Mouse (Mus musculus) urinary bladder, adult 2 months (tissue): ENCODE measurements around the gene Nudt6. TPM values are rescaled to one million over a fixed set of nuclear protein-coding genes. Genes with fewer than 3 reads are reported as not detected.
A peak's percentile ranks its signal among the peaks of the same experiment; 100 is the strongest.

Experiments
- DNase-seq: peaks from one replicate; pipeline ENCODE4 v3.0.0; 2022; ENCODE audit warnings: low spot score
- polyA plus RNA-seq: library from polyadenylated mRNA; depleted of rRNA; stranded (reverse); fragments of >200 nt; gene quantifications from 2 replicates; pipeline ENCODE4 v1.2.3, GENCODE M21; 2012; rRNA removed

The Nudt6 gene
- 12.8 and 13.4 TPM in 2 replicates for polyA plus RNA-seq

DNA sequence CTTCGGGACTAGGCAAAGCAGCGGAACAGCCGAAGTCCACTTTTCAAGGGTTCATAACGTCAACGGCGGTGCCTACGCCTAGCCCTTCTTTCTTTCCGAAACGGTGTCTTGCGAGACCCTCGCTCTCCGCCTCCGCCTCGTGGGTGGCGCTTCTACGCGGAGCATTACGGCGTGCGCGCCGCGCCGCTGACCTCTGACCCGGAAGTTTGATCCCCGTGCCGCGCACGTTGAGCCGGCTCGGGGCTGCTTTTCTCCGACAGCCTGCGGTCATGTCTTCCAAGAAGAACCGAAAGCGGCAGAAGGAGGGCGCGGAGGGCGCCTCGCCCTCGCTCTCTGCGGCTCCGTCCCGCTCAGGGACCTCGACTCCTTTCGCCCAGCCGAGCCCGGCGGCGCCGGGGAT is at the start of gene Nudt6:
TSS of gene Nudt6 (minus strand) at position 140 of the 400 bp plus-strand sequence.
- peak; percentile 91 for DNase-seq

DNA sequence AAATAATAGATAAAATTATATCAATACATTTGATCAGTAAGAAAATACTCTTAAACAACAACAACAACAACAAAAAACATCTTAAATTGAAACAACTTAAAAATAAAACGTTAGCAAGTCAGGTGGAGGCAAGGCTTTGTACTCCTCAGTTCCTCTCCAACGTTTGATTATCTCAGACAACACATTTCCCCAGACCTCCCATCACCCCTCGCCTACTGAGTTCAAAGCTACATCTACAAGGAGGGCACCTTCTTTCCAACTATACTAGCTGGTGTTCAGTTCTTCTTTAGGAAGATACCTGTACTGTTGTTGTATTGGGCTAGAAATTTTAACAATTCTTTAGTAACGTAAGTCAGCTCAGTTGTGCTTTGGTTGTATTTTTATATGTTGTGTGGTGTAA is 49.3 kb upstream of the Nudt6 start:
- DNase-seq: no peak

DNA sequence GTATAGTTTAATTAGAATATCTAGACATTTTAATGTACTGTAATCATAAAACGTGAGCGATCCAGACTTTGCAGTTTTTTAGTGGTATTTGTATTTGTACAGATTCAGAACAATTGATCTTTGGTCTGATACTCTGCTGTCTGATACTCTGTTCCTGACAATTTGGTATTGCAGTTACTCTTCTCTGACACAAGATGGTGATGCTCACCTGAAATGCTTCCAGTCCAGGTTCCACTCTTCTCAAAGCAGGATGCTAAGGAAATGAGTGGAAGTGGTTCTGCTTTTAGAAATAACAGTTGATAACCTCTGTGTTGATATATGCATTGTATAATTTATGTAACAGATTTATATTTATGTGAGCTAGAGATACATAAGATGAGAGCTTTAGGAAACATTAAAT is 48.2 kb upstream of the Nudt6 start:
- no peak for DNase-seq

DNA sequence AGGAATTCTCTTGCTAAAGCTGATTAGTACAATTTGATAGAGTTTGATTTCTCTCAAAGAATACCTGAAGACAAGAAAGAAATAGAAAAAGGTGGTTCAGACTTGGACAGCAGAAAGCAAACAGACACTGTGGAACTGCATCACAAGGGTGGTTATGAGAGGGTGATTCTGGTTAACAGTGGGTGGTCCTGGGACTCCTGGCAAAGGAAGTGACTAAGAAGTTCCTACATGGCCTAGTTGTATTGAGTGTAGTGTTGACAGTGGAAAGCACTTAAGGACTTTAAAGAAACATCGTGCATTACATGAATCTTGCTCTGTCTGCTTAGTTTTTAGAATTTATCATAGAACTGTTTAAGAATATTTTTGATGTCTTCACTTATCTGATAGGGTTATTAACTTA is 36.0 kb upstream of the Nudt6 start:
- no peak for DNase-seq

DNA sequence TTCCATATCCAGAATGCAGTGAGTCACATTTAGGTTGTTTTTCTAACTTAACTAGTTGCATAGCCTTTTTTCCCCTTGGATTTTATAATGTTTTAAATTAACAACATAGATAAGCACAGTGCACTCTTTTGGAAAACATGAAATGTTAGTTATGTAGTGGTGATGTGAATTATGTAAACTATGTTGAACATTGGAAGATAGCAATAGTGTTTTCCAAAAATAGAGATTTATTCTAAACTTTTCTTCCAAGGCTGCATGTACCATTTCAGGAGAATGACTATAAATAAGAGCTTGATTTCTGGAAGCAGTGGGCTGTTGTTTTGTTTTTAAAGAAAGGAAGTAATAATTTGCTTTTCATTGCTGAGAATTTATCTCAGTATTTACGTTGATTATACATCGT is 23.4 kb upstream of the Nudt6 start:
- DNase-seq: no peak

DNA sequence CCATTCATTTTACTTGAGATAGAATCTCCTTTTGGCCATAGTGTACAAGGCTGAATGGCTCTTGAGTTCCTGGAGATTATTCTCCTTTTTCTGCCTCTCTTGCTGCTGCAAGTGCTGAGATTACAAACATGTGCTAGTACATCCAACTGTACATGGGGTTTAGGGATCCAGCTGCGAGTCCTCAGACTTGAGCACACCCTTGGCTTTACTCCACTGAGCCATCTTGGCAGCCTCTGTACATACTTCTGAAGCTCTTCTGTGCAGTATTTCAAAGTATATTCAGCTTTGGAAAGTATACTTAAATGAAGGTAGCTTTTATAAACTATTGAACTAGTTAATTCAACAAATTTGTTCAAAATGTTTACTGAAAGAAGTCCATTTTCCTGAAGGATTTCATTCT is 19.8 kb upstream of the Nudt6 start:
- DNase-seq: no peak

DNA sequence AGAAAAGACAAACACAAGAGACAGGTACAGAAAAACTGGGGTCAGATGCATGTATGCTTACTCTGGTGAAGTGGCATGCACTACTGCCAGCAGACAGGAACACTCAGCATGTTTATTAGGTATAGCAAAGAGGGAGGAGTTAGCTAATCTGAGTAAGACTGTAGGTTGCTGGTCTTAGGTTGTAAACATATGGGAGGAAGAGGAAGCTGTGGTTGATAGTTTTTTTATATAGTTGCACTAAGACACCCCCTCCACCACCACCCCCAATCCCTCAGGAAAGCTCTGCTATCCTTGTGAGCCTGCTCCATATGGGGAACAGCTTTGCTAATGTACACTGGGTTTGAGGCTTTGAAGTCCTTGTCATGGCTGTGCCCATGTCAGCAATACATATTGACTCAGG is 10.3 kb upstream of the Nudt6 start:
- no peak for DNase-seq

DNA sequence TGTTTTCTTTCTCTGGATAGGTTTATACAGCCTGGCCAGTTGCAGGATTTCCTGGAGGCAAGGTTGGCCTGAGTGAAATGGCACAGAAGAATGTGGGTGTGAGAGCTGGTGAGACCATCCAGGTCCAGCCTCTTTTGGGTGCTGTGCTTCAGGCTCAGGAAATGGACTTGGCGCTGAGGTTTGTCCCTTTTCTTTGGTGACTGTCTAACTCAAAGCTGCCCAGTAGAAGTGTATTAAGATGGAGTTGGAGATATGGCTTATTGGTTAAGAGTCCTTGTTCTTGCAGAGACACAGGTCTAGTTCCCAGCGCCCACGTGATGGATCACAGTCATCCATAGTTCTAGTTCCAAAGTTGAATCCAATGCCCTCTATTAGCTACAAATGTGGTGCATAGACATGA is 6.1 kb upstream of the Nudt6 start:
- DNase-seq: no peak

DNA sequence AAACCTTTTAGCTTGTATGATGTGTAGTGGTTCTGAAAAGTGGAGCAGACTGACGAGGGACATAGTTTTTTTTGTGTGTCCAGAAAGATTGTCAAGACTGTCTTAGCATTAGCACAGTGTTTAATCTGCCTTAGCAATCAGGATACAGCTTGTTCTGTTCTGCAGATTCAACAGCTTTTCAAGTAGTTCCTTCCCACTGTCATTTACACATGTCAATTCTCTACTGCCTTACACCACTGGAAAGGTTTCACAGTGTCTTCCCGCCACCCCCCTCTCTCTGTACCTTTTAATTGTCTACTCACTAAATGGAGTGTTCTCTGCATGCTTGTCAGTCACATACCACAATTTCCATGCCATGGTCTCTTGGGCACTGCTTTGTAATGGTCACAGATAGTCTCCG is 1.2 kb upstream of the Nudt6 start:
- DNase-seq: no peak

DNA sequence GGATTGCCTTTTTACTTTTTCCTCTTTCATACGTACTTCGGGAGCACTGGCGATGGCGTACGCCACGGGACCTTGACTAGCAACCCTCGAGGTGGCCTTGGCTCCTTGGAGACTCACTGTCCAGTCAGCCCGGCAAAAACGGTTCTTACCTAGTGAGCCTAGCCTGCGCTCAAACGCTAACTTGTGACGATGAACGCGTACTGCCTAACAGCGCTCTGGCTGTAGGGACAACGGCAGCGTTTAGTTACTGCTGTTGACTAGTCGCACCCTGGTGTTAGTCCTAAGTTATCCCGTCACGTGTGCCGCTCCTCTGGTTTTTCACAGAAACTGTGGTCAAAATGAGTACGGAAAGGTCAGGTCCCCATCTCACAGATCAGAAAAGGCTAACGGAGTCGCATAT is 630 bp upstream of the Nudt6 start:
- no peak for DNase-seq

DNA sequence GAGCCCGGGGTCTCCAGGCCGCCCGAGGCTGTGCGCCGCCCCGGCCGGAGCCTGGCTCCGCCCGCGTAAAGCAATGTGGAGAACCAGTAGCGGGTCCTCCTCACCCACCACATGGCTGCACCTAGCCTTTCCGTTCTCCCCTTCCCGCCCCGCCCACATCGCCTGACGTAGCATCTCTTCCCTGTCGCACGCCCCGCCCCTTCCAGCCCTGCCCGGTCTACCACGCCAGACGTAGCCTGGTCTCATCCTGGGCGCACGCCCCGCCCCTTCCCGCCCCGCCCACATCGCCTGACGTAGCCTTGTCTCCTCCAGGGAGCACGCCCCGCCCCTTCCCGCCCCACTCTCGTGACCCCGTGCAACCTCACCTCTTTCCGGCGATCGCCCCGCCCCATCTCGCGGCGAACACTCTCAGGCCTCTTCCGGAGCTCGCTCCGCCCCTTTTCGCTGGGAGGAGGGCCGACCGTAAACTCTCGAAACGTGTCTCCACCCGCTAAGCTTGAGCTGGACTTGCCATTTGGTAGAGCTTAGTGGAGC is 486 bp downstream of the Nudt6 start, which contains the start of gene Spata5:
TSS of gene Spata5 (plus strand) at position 439 of the 534 bp plus-strand sequence.
- peak; percentile 80 for DNase-seq

DNA sequence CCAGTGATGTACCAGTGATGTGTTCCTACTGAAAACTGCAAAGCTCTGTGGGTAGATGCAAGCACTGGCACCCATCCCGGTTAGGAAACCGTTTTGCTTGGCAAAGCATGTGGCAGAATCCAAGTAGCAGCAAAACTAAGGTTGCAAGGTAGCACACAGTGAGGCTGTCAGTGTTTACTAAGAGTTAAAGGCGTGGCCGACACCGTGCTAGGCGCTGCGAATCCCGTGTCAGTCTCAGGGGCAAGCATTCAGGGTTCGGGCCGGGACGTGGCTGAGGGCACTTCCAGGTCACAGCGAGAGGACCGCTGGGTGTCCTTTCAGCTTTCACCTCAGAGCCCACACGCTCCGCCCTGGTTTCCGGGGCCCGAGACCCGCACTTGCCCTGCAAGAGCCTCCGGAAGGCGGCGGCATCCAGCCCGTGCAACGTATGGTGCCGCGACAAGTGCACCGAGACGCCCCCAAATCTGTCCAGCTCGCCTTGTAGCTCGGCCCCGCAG is 1.0 kb downstream of the Nudt6 start:
- peak; percentile 83 for DNase-seq

DNA sequence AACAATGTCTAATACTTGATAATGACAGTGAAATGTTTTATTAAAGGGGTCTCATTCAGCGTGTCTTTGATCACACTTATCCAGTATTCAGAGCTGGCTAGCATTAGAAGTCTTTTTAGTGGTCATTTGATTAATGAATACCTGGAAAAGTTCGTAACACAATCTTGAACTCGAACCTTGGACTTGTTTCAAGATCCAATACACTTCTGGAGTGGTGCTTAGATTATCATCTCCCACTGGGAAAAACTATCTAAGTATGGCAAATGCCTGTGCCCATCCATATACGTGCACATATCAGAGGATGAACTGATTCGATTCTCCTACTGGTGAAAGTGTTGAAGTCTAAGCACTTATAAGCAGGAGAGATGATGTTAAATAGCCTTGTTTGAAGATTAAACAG is 1.7 kb downstream of the Nudt6 start:
- DNase-seq: no peak

DNA sequence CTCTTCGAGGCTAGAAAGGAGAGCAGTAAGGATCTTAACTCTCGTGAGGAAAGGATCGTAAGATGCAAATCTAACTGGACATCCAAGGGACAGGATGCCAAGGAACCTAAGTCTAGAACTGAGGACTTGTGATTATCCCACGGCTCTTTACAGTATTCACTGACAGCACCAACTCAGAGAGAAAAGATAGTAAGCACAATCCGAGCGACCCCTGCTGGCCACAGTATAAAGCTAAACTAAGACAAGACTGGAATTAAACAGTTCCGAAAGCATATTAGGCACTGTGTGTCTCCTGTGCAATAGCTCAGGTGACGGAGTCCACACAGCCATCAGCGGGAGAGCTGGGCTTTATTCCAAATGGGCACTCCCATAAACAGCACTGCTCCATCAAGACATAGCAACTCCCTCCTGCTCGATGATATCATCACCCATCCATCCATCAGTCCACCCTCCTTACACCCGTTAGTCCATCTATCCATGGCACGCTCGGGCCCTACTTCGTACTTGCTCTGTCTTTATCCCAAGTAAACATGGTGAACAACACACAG is 5.5 kb downstream of the Nudt6 start:
- no peak for DNase-seq

DNA sequence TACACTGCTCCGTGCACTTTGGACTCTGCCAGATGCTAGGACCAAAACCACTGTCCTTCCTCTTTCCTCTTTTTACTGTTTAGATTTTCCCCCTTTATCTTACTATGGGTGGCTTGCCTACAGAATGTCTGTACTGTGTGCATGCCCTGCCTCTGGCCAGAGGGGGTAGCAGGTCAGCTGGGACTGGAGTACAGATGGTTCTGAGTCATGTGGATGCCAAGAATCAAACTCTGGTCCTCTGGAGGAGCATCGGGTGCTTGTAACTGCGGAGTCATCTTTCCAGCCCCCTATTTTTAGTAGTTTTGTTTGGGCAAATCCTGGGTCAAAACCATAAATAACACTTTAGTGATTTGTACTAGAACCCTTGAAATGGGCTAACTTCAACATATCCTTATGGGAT is 6.6 kb downstream of the Nudt6 start:
- no peak for DNase-seq

DNA sequence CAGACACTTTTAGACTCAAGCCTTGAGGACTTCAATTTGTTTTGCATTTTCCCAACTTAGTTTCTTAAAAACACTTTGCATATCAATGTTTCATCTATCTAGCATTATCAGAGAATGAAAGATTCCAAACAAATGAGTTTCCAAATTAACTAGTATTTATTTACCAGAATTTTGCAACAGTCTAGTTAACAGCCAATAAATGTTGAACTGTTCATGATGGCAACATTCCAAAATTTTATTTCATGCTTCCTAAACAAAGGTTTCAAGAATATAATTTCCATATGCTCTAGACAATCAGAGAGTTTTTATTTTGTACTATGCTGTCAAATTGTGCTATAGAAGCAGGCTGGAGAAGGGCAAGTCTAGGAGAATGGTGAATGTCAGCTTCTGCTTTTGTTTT is 12.4 kb downstream of the Nudt6 start:
- DNase-seq: no peak

DNA sequence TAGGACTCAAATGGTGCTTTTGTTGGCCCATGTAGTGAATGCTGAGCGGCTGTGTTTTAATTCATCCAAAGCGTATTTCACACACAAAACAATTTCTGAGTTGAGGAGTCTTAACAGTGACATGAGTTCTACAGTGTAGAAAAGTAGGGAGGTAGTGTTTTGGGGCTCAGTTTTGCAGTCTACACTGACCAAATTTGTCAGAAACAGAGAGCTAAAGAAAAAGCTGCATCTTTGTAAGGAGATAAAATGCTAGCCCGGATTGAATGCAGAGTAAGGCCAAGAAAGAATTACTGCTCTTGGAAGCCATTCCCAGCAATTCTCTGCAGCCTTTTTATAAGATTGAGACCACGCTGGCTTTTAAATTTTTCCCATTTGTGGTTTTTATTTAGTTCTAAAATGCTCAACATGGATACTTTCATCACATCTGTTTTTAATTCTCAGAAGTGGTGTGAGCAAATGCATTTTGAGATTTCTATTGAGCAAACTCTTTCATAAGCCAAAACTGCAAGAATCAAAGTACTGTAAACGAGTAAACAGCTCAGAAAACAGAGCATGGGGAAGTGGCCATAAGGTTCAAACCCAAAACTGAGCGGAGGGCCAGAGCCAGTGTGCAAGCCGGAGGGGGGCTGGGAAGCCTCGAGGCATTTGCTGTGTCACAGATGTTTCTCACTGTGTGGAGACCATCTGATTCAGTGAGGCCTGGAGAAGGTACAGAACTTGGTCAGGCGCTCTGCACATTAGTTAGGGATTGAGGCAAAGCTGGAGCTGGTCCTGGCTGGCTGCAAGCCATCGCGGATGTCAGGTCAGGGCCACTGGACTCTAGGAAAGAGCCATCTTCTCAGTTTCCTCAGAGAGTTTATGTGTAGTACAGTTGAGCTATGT is 18.0 kb downstream of the Nudt6 start:
- DNase-seq: no peak

DNA sequence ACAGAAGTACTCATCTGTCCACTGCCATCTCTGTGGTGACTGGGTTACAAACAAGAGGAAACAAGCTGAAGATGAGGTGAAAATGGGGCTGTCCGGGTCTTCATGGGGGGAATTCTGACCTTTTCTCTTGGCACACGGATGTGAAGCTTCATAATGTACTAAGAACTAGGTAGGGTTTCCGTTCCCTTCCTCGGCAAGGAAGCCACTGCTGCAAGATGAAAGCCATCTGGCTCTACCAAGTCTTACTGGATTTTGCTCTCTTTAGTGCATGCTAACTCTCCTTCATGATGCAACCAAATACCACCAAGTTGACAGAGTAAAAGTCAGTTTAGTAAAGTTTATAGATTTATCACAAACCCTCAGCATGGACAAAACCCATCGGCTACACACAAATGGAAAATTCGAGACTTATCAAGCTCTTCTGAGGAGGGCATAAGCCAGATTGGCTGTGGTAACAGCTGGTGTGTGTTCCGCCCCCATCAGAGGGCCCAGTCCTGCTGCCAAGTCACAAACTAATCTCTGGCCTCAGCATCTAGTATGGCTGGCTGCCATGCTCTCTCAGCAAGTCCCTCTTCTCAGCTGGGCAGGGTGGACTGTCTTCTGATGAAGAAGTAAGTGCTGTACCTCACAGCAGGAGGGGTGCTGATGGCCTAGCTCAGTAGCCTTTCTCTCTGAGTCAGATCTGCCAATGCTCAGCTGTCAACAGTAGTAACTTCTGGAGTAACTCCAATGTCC is 21.2 kb downstream of the Nudt6 start:
- DNase-seq: no peak

DNA sequence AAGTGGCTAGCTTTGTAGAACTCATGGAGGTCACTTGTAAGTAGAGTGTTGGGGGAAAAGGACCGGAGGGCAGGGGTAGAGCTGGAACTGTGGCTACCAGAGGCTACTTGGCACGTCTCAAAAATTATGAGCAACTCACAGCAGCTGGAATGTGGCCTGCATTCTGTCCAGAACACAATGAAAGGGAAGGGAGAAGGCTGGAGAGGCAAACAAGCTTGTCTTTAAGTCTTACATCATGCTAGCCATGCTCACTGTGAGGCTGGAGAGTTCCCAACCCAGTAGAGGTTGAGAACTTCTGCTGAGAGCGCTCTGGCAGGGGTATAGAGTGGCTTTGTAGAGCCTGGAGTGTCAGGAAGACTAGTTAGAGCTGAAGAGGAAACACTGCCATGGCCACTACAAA is 22.4 kb downstream of the Nudt6 start:
- DNase-seq: no peak

DNA sequence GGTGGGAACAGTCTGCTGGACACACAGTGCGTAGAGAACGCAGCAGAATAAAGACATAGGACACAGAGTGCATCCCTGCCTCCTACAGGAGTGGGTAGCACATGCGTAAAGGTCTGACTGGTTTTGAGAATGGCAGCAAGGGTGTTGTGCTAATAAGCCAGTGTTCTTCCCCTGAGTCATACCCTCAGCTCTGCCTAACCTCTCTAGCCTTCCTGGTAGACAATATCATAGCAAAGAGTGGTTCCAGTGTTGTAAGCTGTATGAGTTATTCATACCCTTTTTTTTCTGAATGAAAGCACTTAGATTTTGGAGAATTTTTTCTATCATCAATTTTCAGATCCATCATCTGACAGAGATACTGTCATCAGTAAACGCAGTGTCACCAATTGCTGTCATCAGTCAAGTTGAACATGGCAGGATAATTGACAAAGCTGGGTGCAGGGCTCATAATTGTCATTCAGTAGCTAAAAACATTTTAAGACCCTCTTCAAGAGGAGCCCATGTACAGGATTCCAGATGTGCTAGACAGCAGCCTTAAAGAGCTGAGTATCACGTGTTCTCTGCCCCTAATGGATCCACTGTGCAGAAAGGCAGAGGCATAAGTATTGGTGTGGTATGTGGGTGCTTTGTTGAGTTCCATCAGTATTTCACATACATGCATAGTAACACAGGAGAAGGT is 22.9 kb downstream of the Nudt6 start:
- no peak for DNase-seq

DNA sequence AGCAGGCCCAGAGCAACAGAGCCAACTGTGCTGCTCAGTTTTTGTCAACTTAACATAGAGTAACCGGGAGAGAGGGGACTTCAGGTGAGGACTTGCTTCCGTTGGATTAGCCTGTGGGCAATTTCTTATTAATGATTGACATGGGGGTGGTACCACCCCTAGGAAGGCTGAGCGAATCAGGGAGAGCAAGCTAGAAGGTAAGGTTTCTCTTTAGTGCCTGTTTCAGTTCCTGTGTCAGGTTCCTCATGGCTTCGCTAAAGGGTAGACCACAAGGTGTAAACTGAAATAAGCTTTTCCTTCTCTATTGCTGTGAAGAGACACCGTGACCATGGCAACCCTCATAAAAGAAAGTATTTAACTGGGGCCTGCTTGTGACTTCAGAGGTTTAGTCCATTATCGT is 32.7 kb downstream of the Nudt6 start:
- DNase-seq: no peak
